Mouse (Mus musculus) hindbrain, postnatal 0 days (tissue): ENCODE measurements around the gene Tiprl. TPM values are rescaled to one million over a fixed set of nuclear protein-coding genes. Genes with fewer than 3 reads are reported as not detected.

Source experiments
- ATAC-seq: fragments of 200-750 bp; cut with Nextera tagmentation; 2 replicates; pipeline ENCODE4 v1.8.0; 2017; ENCODE audit warnings: mild to moderate bottlenecking, moderate TSS enrichment, moderate library complexity
- DNase-seq: peaks from one replicate; pipeline ENCODE4 v3.0.0-alpha.2; 2015; ENCODE audit warnings: low spot score
- H3K27ac ChIP-seq: fragments of 300-500 bp; sonication (generic); 2 replicates; pipeline ENCODE4 v1.5.1; 2014; ENCODE audit warnings: mild to moderate bottlenecking
- H3K27me3 ChIP-seq: fragments of 300-500 bp; sonication (generic); 2 replicates; pipeline ENCODE4 v1.6.1; 2014; ENCODE audit warnings: low read length, mixed read lengths; ENCODE audit not compliant: insufficient read depth
- H3K36me3 ChIP-seq: fragments of 300-500 bp; sonication (generic); 2 replicates; pipeline ENCODE4 v1.6.1; 2014; ENCODE audit warnings: low read length, mixed read lengths; ENCODE audit not compliant: insufficient read depth
- H3K4me1 ChIP-seq: fragments of 300-500 bp; sonication (generic); 2 replicates; pipeline ENCODE4 v1.6.1; 2014; ENCODE audit warnings: antibody characterized with exemption, low read length, mixed read lengths; ENCODE audit not compliant: insufficient read depth
- H3K4me2 ChIP-seq: fragments of 300-500 bp; sonication (generic); 2 replicates; pipeline ENCODE4 v1.6.1; 2014; ENCODE audit warnings: low read depth, mild to moderate bottlenecking, low read length, moderate library complexity, mixed read lengths
- H3K4me3 ChIP-seq: fragments of 300-500 bp; sonication (generic); 2 replicates; pipeline ENCODE4 v1.5.1; 2014; ENCODE audit warnings: low read length
- H3K9ac ChIP-seq: fragments of 300-500 bp; sonication (generic); replicated peaks from 2 replicates; pipeline ENCODE4 v1.6.1; 2014; ENCODE audit warnings: mild to moderate bottlenecking, low read length, moderate library complexity, mixed read lengths
- H3K9me3 ChIP-seq: fragments of 300-500 bp; sonication (generic); 2 replicates; pipeline ENCODE4 v1.6.1; 2016; ENCODE audit warnings: low read length, mixed read lengths
- CTCF ChIP-seq: IDR thresholded peaks from 2 replicates; pipeline ENCODE4 v1.5.1; 2016; ENCODE audit warnings: antibody characterized with exemption, control low read depth, low read depth
- WGBS: fragments of 180-500 bp; shearing (Covaris S2); extraction: QIAGEN DNeasy Blood & Tissue Kit; methylation state at CpG from one replicate; pipeline ENCODE4 v1.1.7; 2014; 5-methylcytosine and 5-hydroxymethylcytosine counted together
- polyA plus RNA-seq: library from polyadenylated mRNA; unstranded; fragments of >200 nt; fragmentation: Nextera tagmentation; extraction: Ambion mirVana; gene quantifications from 2 replicates; pipeline ENCODE4 v1.2.1, GENCODE M21; 2015
- total RNA-seq: library from RNA; depleted of rRNA; stranded (reverse); fragments of >200 nt; gene quantifications from 2 replicates; pipeline ENCODE4 v1.2.3, GENCODE M21; 2014

The Tiprl gene
- total and polyA plus RNA-seq, 2 experiments from 2014 or later, result 37.1 to 129 TPM

DNA sequence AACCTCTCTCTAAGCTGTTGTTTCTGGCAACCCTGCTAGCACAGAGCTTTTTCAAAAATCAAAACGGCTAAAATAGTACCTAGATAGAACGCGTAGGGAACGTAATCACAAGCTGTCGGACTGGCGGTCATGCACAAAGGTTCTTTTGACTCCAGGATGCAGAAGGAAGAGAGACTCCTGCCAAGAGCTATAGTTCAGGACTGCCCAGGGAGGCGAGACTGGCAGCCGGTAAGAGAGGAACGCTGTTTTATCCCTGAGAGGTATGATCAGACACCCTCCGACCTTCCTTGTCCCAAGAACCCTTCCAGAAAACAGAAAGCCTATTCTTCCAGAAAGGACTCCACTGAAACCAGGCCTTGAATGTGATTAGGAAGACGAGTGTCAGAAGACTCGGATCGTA lies 45.2 kb downstream of the Tiprl start:
- no peaks in the 10 kb centered on the region for H3K36me3 ChIP-seq
- H3K9ac ChIP-seq, result no peak overlapping the region
- H3K9me3 ChIP-seq, result no peaks in the 10 kb centered on the region
- DNase-seq (no peak), ATAC-seq (no peak)
- peak overlapping the region; percentile 6; the same call in 1 of the 2 replicates for H3K27ac ChIP-seq
- H3K4me2 ChIP-seq, result peak overlapping the region; percentile 36
- H3K4me1 ChIP-seq, result peaks cover 6% of the 10 kb centered on the region; the same call in 1 of the 2 replicates
- no peak for TF ChIP-seq CTCF
- no peak overlapping the region for H3K4me3 ChIP-seq
- WGBS, result 38% methylated on average over 13 of the region's 13 CpGs
- no peaks in the 10 kb centered on the region for H3K27me3 ChIP-seq

GRCm38 (mm10) chr1:165190571-165191273 lies 46.1 kb downstream of the Tiprl start:
- DNase-seq (no peak), ATAC-seq (no peak)
- no peaks in the 10 kb centered on the region for H3K27me3 ChIP-seq
- no peaks in the 10 kb centered on the region for H3K36me3 ChIP-seq
- no peaks in the 10 kb centered on the region for H3K9me3 ChIP-seq
- WGBS, result 86% methylated on average over 10 of the region's 10 CpGs
- no peak overlapping the region for H3K4me2 ChIP-seq
- H3K4me1 ChIP-seq, result peaks cover 6% of the 10 kb centered on the region; the same call in 1 of the 2 replicates
- H3K4me3 ChIP-seq, result no peak overlapping the region
- no peak overlapping the region for H3K27ac ChIP-seq
- H3K9ac ChIP-seq, result no peak overlapping the region
- no peak for TF ChIP-seq CTCF

DNA sequence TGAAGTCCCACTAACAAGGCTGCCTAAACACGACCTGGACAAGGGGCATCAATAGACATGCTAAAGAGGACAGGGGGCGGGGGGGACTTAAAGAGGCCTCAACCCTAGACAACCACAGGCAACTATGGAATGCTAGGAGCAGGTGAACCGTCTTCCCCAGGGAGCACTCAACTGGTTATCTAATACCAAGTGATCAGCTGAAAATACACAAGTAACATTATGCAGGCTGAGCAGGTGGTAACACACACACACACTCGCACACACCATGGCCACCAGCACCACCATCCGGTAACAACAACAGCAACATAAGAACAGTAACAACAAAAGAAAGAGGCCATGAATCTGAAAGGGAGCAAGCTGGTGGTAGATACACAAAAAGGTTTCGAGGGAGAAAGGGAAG lies 46.7 kb downstream of the Tiprl start:
- TF ChIP-seq CTCF, result no peak
- no peaks in the 10 kb centered on the region for H3K27me3 ChIP-seq
- DNase-seq (no peak), ATAC-seq (no peak)
- no peak overlapping the region for H3K27ac ChIP-seq
- no peak overlapping the region for H3K4me2 ChIP-seq
- H3K4me1 ChIP-seq, result peaks cover 5% of the 10 kb centered on the region; the same call in 1 of the 2 replicates
- no peak overlapping the region for H3K9ac ChIP-seq
- no peaks in the 10 kb centered on the region for H3K36me3 ChIP-seq
- no peak overlapping the region for H3K4me3 ChIP-seq
- 78% methylated on average over 6 of the region's 6 CpGs for WGBS
- no peaks in the 10 kb centered on the region for H3K9me3 ChIP-seq

GRCm38 (mm10) chr1:165188806-165189580 lies 47.8 kb downstream of the Tiprl start:
- no peak overlapping the region for H3K4me3 ChIP-seq
- 81% methylated on average over 10 of the region's 10 CpGs for WGBS
- H3K4me1 ChIP-seq, result no peaks in the 10 kb centered on the region
- no peak overlapping the region for H3K27ac ChIP-seq
- H3K27me3 ChIP-seq, result no peaks in the 10 kb centered on the region
- H3K9me3 ChIP-seq, result no peaks in the 10 kb centered on the region
- DNase-seq (no peak), ATAC-seq (no peak)
- H3K36me3 ChIP-seq, result no peaks in the 10 kb centered on the region
- H3K9ac ChIP-seq, result no peak overlapping the region
- no peak overlapping the region for H3K4me2 ChIP-seq
- TF ChIP-seq CTCF, result no peak

- Histone ChIP-seq H3K36me3 (no peaks in the 10 kb centered on the region), H3K4me1 (no peaks in the 10 kb centered on the region), H3K27me3 (no peaks in the 10 kb centered on the region), H3K9me3 (no peaks in the 10 kb centered on the region), H3K27ac (no peak overlapping the region), H3K4me3 (no peak overlapping the region), H3K9ac (no peak overlapping the region), H3K4me2 (no peak overlapping the region)
- peak; percentile 37 for DNase-seq
- 45% methylated on average over 5 of the region's 5 CpGs for WGBS
- peak; percentile 53 for ATAC-seq
- TF ChIP-seq CTCF, result no peak
Observed at GRCm38 (mm10) chr1:165187357-165187756, 49.4 kb downstream of the Tiprl start.

DNA sequence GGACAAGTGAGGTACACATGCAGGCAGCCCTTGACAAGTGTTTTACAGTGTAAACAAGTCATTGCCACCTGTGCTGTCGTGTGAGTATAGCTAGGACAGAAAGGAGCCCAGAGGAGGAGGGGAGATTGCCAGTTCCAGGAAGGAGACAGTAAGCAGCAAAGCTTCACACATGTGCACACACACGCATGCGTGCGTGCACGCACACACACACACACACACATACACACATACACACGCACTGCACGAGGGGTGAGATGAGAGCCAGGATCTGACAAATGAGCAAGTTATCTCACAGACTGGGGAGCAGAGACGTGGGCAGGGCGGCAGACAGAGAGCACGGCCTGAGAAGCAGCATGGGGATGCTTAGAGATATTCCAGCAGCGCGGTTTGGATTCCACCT lies 50.3 kb downstream of the Tiprl start:
- WGBS, result 75% methylated on average over 12 of the region's 12 CpGs
- TF ChIP-seq CTCF, result no peak
- no peak overlapping the region for H3K27ac ChIP-seq
- H3K36me3 ChIP-seq, result no peaks in the 10 kb centered on the region
- no peaks in the 10 kb centered on the region for H3K27me3 ChIP-seq
- no peaks in the 10 kb centered on the region for H3K9me3 ChIP-seq
- ATAC-seq, result 0 out of 2 replicates have a peak, but pooled peaks have one; percentile 19
- H3K4me3 ChIP-seq, result no peak overlapping the region
- H3K4me1 ChIP-seq, result no peaks in the 10 kb centered on the region
- H3K9ac ChIP-seq, result no peak overlapping the region
- no peak for DNase-seq
- no peak overlapping the region for H3K4me2 ChIP-seq

DNA sequence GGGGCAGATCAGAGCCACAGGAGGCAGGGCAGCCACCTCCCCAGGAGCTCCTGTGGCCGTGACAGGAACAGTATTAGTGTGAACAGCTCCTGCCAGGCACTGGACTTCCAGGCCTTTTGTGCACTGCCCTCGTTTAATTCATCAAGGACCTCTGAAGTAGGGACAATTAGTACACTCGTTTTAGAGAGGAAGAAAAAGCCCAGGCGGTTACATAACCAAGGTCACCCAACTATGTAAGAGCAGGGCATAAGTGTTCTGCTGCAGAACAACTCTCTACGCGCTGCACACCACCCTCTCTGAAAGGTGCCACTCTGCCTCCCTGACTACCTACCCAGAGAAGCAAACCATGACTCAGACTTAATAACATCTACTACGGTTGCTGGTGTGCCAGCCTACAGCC lies 51.7 kb downstream of the Tiprl start:
- no peak overlapping the region for H3K4me3 ChIP-seq
- H3K4me2 ChIP-seq, result no peak overlapping the region
- H3K9ac ChIP-seq, result no peak overlapping the region
- no peaks in the 10 kb centered on the region for H3K27me3 ChIP-seq
- 55% methylated on average over 7 of the region's 7 CpGs for WGBS
- no peaks in the 10 kb centered on the region for H3K4me1 ChIP-seq
- ATAC-seq (no peak), DNase-seq (no peak)
- no peak for TF ChIP-seq CTCF
- no peaks in the 10 kb centered on the region for H3K36me3 ChIP-seq
- no peak overlapping the region for H3K27ac ChIP-seq
- no peaks in the 10 kb centered on the region for H3K9me3 ChIP-seq
